Mouse (Mus musculus) intestine, embryonic 15.5 days (tissue): ENCODE data around the gene Phrf1. TPM values are rescaled to one million over a fixed set of nuclear protein-coding genes. Genes with fewer than 3 reads are reported as not detected.
A peak's percentile ranks its signal among the peaks of the same experiment; 100 is the strongest.

Experiments used
- ATAC-seq: fragments of 200-750 bp; cut with Nextera tagmentation; 2 replicates; pipeline ENCODE4 v1.8.0; 2017; ENCODE audit warnings: moderate TSS enrichment, moderate library complexity
- H3K27ac ChIP-seq: fragments of 300-500 bp; sonication (generic); 2 replicates; pipeline ENCODE4 v1.5.1; 2015; ENCODE audit warnings: mild to moderate bottlenecking, inconsistent platforms
- H3K27me3 ChIP-seq: fragments of 300-500 bp; sonication (generic); replicated peaks from 2 replicates; pipeline ENCODE4 v1.6.1; 2015; ENCODE audit warnings: inconsistent platforms
- H3K36me3 ChIP-seq: fragments of 300-500 bp; sonication (generic); 2 replicates; pipeline ENCODE4 v1.6.1; 2015; ENCODE audit warnings: inconsistent platforms
- H3K4me1 ChIP-seq: fragments of 300-500 bp; sonication (generic); replicated peaks from 2 replicates; pipeline ENCODE4 v1.6.1; 2015; ENCODE audit warnings: inconsistent platforms
- H3K4me2 ChIP-seq: fragments of 300-500 bp; sonication (generic); replicated peaks from 2 replicates; pipeline ENCODE4 v1.6.1; 2015; ENCODE audit warnings: mild to moderate bottlenecking, inconsistent platforms
- H3K4me3 ChIP-seq: fragments of 300-500 bp; sonication (generic); replicated peaks from 2 replicates; pipeline ENCODE4 v1.5.1; 2015; ENCODE audit warnings: inconsistent platforms
- H3K9ac ChIP-seq: fragments of 300-500 bp; sonication (generic); 2 replicates; pipeline ENCODE4 v1.6.1; 2015; ENCODE audit warnings: inconsistent platforms
- H3K9me3 ChIP-seq: fragments of 300-500 bp; sonication (generic); 2 replicates; pipeline ENCODE4 v1.6.1; 2016; ENCODE audit warnings: inconsistent platforms
- WGBS: fragments of 180-500 bp; shearing (Covaris S2); methylation state at CpG from one replicate; pipeline ENCODE4 v1.1.7; 2015; 5-methylcytosine and 5-hydroxymethylcytosine counted together
- polyA plus RNA-seq: library from polyadenylated mRNA; unstranded; fragments of >200 nt; fragmentation: Nextera tagmentation; extraction: Ambion mirVana; gene quantifications from 2 replicates; pipeline ENCODE4 v1.2.1, GENCODE M21; 2015

Gene Phrf1
- polyA plus RNA-seq, 1 experiment from 2014 or later: 61.9 TPM

DNA sequence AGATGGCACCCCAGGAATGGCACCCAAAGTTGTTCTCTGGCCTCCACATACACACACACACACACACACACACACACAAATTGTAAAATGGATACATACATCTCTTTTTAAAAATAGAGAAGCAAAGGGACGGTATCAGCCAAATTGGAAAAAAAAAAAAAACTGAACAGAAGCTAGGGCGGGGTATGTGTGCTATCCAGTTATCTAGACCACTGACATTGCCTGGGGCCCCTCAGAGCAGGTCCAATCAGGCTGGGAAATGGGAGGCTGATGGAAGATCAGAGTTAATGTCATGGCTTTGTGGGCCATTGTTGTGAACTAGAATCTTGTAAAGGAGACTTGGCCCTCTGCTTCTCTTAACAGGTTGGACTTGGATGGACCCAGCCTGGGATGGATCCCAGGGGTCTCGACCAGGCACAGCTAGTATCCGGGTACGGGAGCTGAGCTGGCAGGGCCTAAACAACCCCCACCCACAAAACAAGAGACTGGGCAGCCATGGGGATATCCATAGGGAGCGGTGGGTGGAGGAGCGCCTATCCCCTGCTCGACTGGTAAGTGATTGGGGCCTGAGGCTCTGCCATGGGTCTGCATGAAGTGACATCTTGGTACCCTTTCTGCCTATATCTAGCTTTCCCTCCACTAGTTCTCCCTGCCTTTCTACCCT, 31.8 kb upstream of the Phrf1 start:
- 94% methylated on average over 8 of the region's 8 CpGs for WGBS
- peaks cover 17% of the 10 kb centered on the region for H3K4me1 ChIP-seq
- ATAC-seq: no peak
- no peak overlapping the region for H3K27ac ChIP-seq
- H3K4me2 ChIP-seq: no peak overlapping the region
- H3K36me3 ChIP-seq: peaks cover 3% of the 10 kb centered on the region; the same call in 1 of the 2 replicates
- H3K4me3 ChIP-seq: no peak overlapping the region
- no peaks in the 10 kb centered on the region for H3K9me3 ChIP-seq
- no peak overlapping the region for H3K9ac ChIP-seq
- H3K27me3 ChIP-seq: no peaks in the 10 kb centered on the region

- Histone ChIP-seq H3K9me3 (no peaks in the 10 kb centered on the region), H3K27ac (no peak overlapping the region), H3K27me3 (no peaks in the 10 kb centered on the region), H3K36me3 (no peaks in the 10 kb centered on the region), H3K4me2 (no peak overlapping the region), H3K9ac (no peak overlapping the region), H3K4me1 (peaks cover 7% of the 10 kb centered on the region), H3K4me3 (no peak overlapping the region)
- WGBS: 75% methylated on average over 4 of the region's 4 CpGs
- no peak for ATAC-seq
These were observed 30.5 kb upstream of the Phrf1 start for GRCm38 (mm10) chr7:141198121-141198520.

DNA sequence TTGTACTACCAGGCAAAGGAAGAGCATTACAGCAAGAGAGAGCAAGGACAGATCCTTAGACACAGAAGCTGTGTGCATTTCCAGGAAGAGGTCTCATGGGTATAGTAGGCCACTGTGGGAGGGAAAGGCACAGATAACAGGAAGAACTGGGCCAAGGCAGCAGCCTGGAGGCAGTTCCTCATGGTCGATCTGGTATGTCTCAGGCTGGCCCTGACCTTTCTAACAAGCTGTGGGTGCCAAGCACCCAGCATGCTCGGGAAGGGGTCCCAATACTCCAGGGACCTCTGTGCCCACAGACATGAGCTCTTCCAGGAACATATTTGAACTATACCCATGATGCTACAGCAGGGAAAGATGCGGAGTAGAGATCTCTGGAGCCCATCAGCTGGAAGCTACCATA, 24.0 kb upstream of the Phrf1 start:
- no peak overlapping the region for H3K9ac ChIP-seq
- no peak overlapping the region for H3K4me3 ChIP-seq
- H3K4me2 ChIP-seq: no peak overlapping the region
- no peak for ATAC-seq
- H3K9me3 ChIP-seq: no peaks in the 10 kb centered on the region
- H3K27me3 ChIP-seq: no peaks in the 10 kb centered on the region
- H3K36me3 ChIP-seq: no peaks in the 10 kb centered on the region
- H3K27ac ChIP-seq: no peak overlapping the region
- H3K4me1 ChIP-seq: no peaks in the 10 kb centered on the region
- WGBS: 79% methylated on average over 3 of the region's 3 CpGs

- Histone ChIP-seq H3K4me2 (no peak overlapping the region), H3K27me3 (no peaks in the 10 kb centered on the region), H3K36me3 (no peaks in the 10 kb centered on the region), H3K4me3 (no peak overlapping the region), H3K9me3 (no peaks in the 10 kb centered on the region), H3K9ac (no peak overlapping the region), H3K27ac (no peak overlapping the region), H3K4me1 (0 out of 2 replicates have a peak, but pooled peaks cover 6% of the 10 kb centered on the region)
- 86% methylated on average over 5 of the region's 5 CpGs for whole genome bisulfite sequencing
- ATAC-seq: no peak
These were observed 23.1 kb upstream of the Phrf1 start for GRCm38 (mm10) chr7:141205504-141205903.

DNA sequence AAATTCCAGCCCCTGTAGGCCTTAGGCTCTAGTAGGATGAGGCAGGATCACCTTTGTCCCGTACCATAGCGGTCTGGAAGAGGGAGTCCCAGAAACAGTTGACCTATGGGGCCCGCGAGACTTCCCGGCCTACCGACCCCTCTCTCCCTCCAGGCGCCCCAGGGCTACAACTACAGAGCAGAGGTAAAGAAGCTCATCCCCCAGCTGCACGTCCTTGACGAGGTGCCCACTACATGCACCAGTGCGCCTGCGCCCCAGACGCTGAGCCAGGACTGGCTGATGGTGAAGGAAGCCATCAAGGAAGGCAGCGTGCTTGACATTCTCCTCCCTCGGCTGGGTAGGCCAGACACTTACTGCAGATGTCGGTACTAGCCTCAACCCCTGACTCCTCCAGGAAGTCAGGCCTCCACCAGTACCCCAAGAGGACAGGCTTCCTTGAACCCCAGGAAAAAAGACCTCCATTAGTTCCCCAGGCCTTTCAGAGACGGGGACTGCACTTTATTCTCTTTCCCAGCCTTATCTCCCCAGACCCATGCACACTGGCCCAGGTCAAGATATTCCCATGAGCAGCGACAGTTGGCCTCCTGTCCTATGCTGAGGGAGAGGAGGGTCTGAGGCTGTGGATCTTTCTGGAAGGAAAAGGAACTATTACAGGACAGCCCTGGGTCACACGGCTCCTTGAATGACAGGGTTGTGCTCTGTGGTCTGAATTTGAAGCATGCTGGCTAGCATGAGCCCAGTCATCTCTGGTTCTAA, 22.2 kb upstream of the Phrf1 start:
- H3K9ac ChIP-seq: no peak overlapping the region
- H3K27me3 ChIP-seq: no peaks in the 10 kb centered on the region
- no peak overlapping the region for H3K4me2 ChIP-seq
- H3K27ac ChIP-seq: no peak overlapping the region
- WGBS: 93% methylated on average over 18 of the region's 18 CpGs
- ATAC-seq: no peak
- no peaks in the 10 kb centered on the region for H3K9me3 ChIP-seq
- H3K4me3 ChIP-seq: no peak overlapping the region
- H3K4me1 ChIP-seq: 0 out of 2 replicates have a peak, but pooled peaks cover 11% of the 10 kb centered on the region
- no peaks in the 10 kb centered on the region for H3K36me3 ChIP-seq

- Histone ChIP-seq H3K9ac (no peak overlapping the region), H3K4me3 (no peak overlapping the region), H3K27ac (no peak overlapping the region), H3K27me3 (no peaks in the 10 kb centered on the region), H3K36me3 (no peaks in the 10 kb centered on the region), H3K4me1 (peaks cover 21% of the 10 kb centered on the region), H3K4me2 (no peak overlapping the region), H3K9me3 (no peaks in the 10 kb centered on the region)
- WGBS: 77% methylated on average over 3 of the region's 3 CpGs
- ATAC-seq: 0 out of 2 replicates have a peak, but pooled peaks have one; percentile 13
These were observed 19.1 kb upstream of the Phrf1 start for GRCm38 (mm10) chr7:141209526-141209925.

GRCm38 (mm10) chr7:141210137-141210536, 18.4 kb upstream of the Phrf1 start:
- ATAC-seq: no peak
- Histone ChIP-seq H3K9me3 (no peaks in the 10 kb centered on the region), H3K27ac (no peak overlapping the region), H3K4me1 (peaks cover 24% of the 10 kb centered on the region), H3K4me3 (no peak overlapping the region), H3K27me3 (no peaks in the 10 kb centered on the region), H3K4me2 (no peak overlapping the region), H3K9ac (no peak overlapping the region), H3K36me3 (no peaks in the 10 kb centered on the region)
- 61% methylated on average over 12 of the region's 12 CpGs for WGBS

DNA sequence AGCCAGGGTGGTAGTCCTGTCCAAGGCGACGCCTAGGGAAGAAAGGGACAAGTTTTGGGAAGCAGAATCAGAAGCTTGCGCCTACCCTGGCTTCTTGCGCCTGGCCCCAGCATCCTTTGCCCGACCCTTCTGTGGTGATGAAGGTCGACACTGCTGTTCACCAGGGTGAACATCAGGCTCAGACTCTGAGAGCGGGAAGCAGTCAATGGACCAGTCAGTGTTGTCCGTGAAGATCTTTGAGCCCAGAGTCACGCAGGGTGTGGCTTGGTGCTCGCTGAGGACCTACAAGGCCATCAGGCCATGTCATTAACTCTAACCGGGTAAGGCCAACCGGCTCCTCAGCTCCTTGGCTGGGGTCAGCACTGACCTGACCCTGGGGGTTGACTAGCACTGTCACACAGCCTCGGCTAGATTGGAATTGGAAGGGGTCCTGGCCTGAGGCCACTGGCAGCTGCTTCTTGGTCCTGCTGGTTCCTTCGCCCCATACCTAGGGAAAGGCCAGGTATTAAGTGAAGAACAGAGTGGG, 17.9 kb upstream of the Phrf1 start:
- no peak overlapping the region for H3K4me2 ChIP-seq
- H3K27ac ChIP-seq: no peak overlapping the region
- WGBS: 81% methylated on average over 14 of the region's 14 CpGs
- no peaks in the 10 kb centered on the region for H3K27me3 ChIP-seq
- no peak overlapping the region for H3K4me3 ChIP-seq
- no peak overlapping the region for H3K9ac ChIP-seq
- H3K9me3 ChIP-seq: no peaks in the 10 kb centered on the region
- peaks cover 26% of the 10 kb centered on the region for H3K4me1 ChIP-seq
- H3K36me3 ChIP-seq: no peaks in the 10 kb centered on the region
- ATAC-seq: no peak

GRCm38 (mm10) chr7:141213133-141213532, 15.5 kb upstream of the Phrf1 start:
- 69% methylated on average over 3 of the region's 3 CpGs for WGBS
- no peak for ATAC-seq
- peaks cover 2% of the 10 kb centered on the region; the same call in 1 of the 2 replicates for H3K36me3 ChIP-seq
- H3K27ac ChIP-seq: 0 out of 2 replicates have a peak overlapping the region, but pooled peaks have one; percentile 54
- H3K4me1 ChIP-seq: peaks cover 45% of the 10 kb centered on the region
- no peak overlapping the region for H3K9ac ChIP-seq
- no peaks in the 10 kb centered on the region for H3K9me3 ChIP-seq
- H3K4me3 ChIP-seq: no peak overlapping the region
- H3K4me2 ChIP-seq: no peak overlapping the region
- H3K27me3 ChIP-seq: no peaks in the 10 kb centered on the region

DNA sequence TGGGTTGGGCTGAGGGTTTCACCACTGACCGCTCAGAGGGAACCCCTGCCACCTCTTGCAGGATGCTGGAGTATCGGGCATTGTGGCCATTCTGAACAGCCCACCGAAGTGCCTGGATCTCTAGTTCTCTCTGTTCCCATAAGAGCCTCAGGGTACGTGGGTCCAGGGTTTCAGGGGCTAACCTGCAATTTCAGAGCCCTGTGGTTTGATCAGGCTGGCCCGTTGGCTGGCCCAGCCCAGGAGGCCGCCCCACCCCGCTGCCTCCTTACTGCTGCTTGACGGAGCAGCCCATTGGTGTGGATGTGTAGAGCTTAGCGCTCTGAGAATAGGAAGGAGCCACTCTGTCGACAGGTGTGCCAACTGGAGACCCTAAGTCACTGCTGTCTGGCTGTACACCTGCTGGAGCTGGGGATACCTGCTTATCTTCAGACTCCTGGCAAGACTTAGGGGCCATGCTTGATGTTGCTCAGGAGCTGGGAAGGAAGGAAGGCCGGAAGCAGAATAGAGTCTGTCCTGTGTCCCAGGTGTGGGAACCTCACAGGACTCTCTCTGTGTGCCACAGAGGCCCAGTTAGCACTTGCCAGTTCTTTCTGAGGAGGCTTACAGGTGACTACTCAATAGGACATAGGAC, 14.9 kb upstream of the Phrf1 start, which contains the start of gene Lmntd2:
TSS of gene Lmntd2 (minus strand) at position 476 of the 631 bp plus-strand sequence.
- peak within 1 kb of the TSS; percentile 66 for H3K9ac ChIP-seq
- no peaks in the 10 kb centered on the region for H3K9me3 ChIP-seq
- H3K4me2 ChIP-seq: peak within 1 kb of the TSS; percentile 92
- H3K36me3 ChIP-seq: peaks cover 4% of the 10 kb centered on the region; the same call in 1 of the 2 replicates
- H3K4me3 ChIP-seq: peak within 1 kb of the TSS; percentile 71
- H3K27me3 ChIP-seq: no peaks in the 10 kb centered on the region
- peak within 1 kb of the TSS; percentile 97 for H3K27ac ChIP-seq
- no peak for ATAC-seq
- H3K4me1 ChIP-seq: peaks cover 51% of the 10 kb centered on the region
- 85% methylated on average over 11 of the region's 11 CpGs for WGBS

GRCm38 (mm10) chr7:141214310-141214709, 14.3 kb upstream of the Phrf1 start:
- Histone ChIP-seq H3K27ac (peak overlapping the region; percentile 97; the same call in 1 of the 2 replicates), H3K9me3 (no peaks in the 10 kb centered on the region), H3K4me2 (peak overlapping the region; percentile 92), H3K36me3 (peaks cover 4% of the 10 kb centered on the region; the same call in 1 of the 2 replicates), H3K4me1 (peaks cover 56% of the 10 kb centered on the region), H3K9ac (no peak overlapping the region), H3K4me3 (no peak overlapping the region), H3K27me3 (no peaks in the 10 kb centered on the region)
- no peak for ATAC-seq
- 63% methylated on average over 3 of the region's 3 CpGs for WGBS
